Mouse (Mus musculus) liver, embryonic 14.5 days (tissue): Measurements from ENCODE around the gene Smad3. TPM values are rescaled to one million over a fixed set of nuclear protein-coding genes. Genes with fewer than 3 reads are reported as not detected.

Experiments used
- ATAC-seq: fragments of 200-750 bp; cut with Nextera tagmentation; 2 replicates; pipeline ENCODE4 v1.8.0; 2017; ENCODE audit warnings: moderate number of reproducible peaks, mild to moderate bottlenecking, moderate library complexity; ENCODE audit not compliant: insufficient read depth
- DNase-seq, 3 experiments: peaks; one replicate each; pipeline ENCODE4 v3.0.0-alpha.2; 2012 to 2013; ENCODE audit warnings: low read depth in 3 of 3, low spot score in 3 of 3
- H3K27ac ChIP-seq: fragments of 300-500 bp; sonication (generic); 2 replicates; pipeline ENCODE4 v1.5.1; 2014; ENCODE audit warnings: moderate library complexity, mild to moderate bottlenecking, control low read depth, inconsistent platforms
- H3K27me3 ChIP-seq: fragments of 300-500 bp; sonication (generic); 2 replicates; pipeline ENCODE4 v1.6.1; 2014; ENCODE audit warnings: mild to moderate bottlenecking, low read length, moderate library complexity; ENCODE audit not compliant: control insufficient read depth, insufficient read depth
- H3K36me3 ChIP-seq: fragments of 300-500 bp; sonication (generic); replicated peaks from 2 replicates; pipeline ENCODE4 v1.6.1; 2014; ENCODE audit warnings: low read depth; ENCODE audit not compliant: control insufficient read depth, insufficient read depth
- H3K4me1 ChIP-seq, 2 experiments: fragments of 200-500 bp in 1 of 2; fragments of 300-500 bp in 1 of 2; sonication (generic) in 1 of 2; replicated peaks; 2 replicates each; pipeline ENCODE4 v1.6.1; 2012 to 2014; ENCODE audit warnings: antibody characterized with exemption in 1 of 2, inconsistent platforms in 1 of 2, low read length in 1 of 2; ENCODE audit not compliant: control insufficient read depth in 2 of 2, insufficient read depth in 2 of 2
- H3K4me2 ChIP-seq: fragments of 300-500 bp; sonication (generic); 2 replicates; pipeline ENCODE4 v1.6.1; 2014; ENCODE audit warnings: low read depth, mild to moderate bottlenecking, control low read depth, moderate library complexity
- H3K4me3 ChIP-seq, 2 experiments: fragments of 200-500 bp in 1 of 2; fragments of 300-500 bp in 1 of 2; sonication (generic) in 1 of 2; 2 replicates each; pipeline ENCODE4 v1.5.1; 2012 to 2014; ENCODE audit warnings: low read depth in 2 of 2, low read length in 2 of 2, mild to moderate bottlenecking in 2 of 2, control low read depth in 1 of 2, inconsistent platforms in 1 of 2, moderate library complexity in 1 of 2; ENCODE audit not compliant: insufficient read depth in 1 of 2
- H3K9ac ChIP-seq: fragments of 300-500 bp; sonication (generic); replicated peaks from 2 replicates; pipeline ENCODE4 v1.6.1; 2014; ENCODE audit warnings: mild to moderate bottlenecking, control low read depth, moderate library complexity
- H3K9me3 ChIP-seq: fragments of 300-500 bp; sonication (generic); 2 replicates; pipeline ENCODE4 v1.6.1; 2016; ENCODE audit warnings: low read length, mixed read lengths; ENCODE audit not compliant: control insufficient read depth
- CTCF ChIP-seq: IDR thresholded peaks from 2 replicates; pipeline ENCODE4 v1.5.1; 2016; ENCODE audit warnings: antibody characterized with exemption, low read depth, control low read depth
- EP300 ChIP-seq: IDR thresholded peaks from 2 replicates; pipeline ENCODE4 v1.6.1; 2016; ENCODE audit warnings: antibody characterized with exemption, low read depth
- WGBS: fragments of 180-500 bp; shearing (Covaris S2); extraction: QIAGEN DNeasy Blood & Tissue Kit; methylation state at CpG from one replicate; pipeline ENCODE4 v1.1.7; 2014; ENCODE audit not compliant: insufficient replicate concordance; 5-methylcytosine and 5-hydroxymethylcytosine counted together
- polyA plus RNA-seq, 2 experiments: library from polyadenylated mRNA; depleted of rRNA in 1 of 2; stranded (reverse) in 1 of 2; unstranded in 1 of 2; fragments of >200 nt; fragmentation: Nextera tagmentation in 1 of 2; extraction: Ambion mirVana in 1 of 2; gene quantifications; 2 replicates each; pipeline versions ENCODE4 v1.2.1 to v1.2.3; 2012 to 2014

The Smad3 gene
- polyA plus RNA-seq, 2 experiments: 1.7 to 3.2 TPM

DNA sequence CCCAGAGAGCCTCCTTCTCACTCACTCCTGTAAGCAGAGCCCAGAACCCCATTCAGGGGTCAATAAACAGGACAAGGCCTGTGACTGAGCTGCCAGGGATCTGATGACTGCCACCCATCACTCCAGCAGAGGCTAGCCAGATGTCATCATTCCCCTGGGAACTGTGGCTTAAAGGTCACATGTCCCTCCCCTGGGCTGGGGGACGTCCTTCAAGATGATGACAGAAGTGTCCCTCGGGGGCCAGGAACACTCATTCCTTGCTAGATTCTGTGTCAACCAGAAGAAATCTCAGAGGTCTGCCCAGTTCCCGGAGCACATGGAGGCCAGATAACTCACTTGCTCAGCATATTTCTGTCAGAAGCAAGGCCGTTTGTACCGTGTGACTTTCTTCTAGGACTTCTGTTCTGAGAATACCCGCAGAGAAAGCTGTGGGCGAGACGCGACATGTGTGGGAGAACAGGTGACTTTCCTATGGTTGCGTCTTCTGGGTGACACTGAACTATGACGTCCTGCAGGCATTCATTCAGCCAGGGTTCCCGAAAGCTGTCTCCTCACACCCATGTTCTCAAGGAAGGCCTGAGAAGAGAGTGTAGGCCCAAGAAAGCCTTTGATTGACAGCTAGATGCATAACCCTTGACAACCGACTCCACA is 46.1 kb downstream of the Smad3 start:
- no peak overlapping the region for H3K4me2 ChIP-seq
- WGBS: 70% methylated on average over 13 of the region's 13 CpGs
- H3K4me3 ChIP-seq: no peak overlapping the region
- TF ChIP-seq EP300 (no peak), CTCF (no peak)
- ATAC-seq (no peak), DNase-seq (no peak)
- H3K9ac ChIP-seq: no peak overlapping the region
- H3K36me3 ChIP-seq: no peaks in the 10 kb centered on the region
- peaks cover 4 to 25% of the 10 kb centered on the region in 2 experiments; a peak in 3 of 4 replicates for H3K4me1 ChIP-seq
- no peaks in the 10 kb centered on the region for H3K9me3 ChIP-seq
- no peak overlapping the region for H3K27ac ChIP-seq
- H3K27me3 ChIP-seq: no peaks in the 10 kb centered on the region

DNA sequence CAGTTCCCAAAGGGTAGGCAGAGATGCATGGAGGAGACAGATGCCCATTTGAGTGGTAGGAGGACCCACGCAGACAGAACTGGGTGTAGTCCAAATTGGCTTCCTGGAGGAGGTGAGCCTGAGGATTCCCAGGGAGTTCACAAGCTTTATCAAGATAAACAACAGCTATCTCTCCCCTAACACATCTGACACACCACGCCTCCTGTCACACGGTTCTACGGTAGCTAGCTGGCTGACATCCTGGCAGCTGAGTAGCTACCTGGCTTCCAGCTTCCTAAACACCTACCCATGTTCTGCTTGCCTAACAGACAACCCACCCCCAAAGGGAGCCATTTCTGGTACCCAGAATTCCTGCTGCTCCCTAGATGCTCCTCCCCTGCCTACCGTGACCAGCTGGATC is 47.9 kb downstream of the Smad3 start:
- no peaks in the 10 kb centered on the region for H3K27me3 ChIP-seq
- TF ChIP-seq CTCF (no peak), EP300 (no peak)
- H3K9ac ChIP-seq: no peak overlapping the region
- H3K27ac ChIP-seq: no peak overlapping the region
- no peak for ATAC-seq
- peaks cover 7 to 16% of the 10 kb centered on the region in 2 experiments for H3K4me1 ChIP-seq
- no peaks in the 10 kb centered on the region for H3K36me3 ChIP-seq
- no peak overlapping the region for H3K4me3 ChIP-seq
- H3K9me3 ChIP-seq: no peaks in the 10 kb centered on the region
- no peak overlapping the region for H3K4me2 ChIP-seq
- 87% methylated on average over 5 of the region's 5 CpGs for WGBS
- no peak for DNase-seq

- H3K36me3 ChIP-seq: no peaks in the 10 kb centered on the region
- no peak for ATAC-seq
- H3K9ac ChIP-seq: no peak overlapping the region
- H3K4me1 ChIP-seq: peaks cover 7 to 19% of the 10 kb centered on the region in 2 experiments; a peak in 3 of 4 replicates
- TF ChIP-seq EP300: no peak
- TF ChIP-seq CTCF: peak; percentile 72
- no peak overlapping the region for H3K4me3 ChIP-seq
- DNase-seq: no peak
- no peak overlapping the region for H3K4me2 ChIP-seq
- no peak overlapping the region for H3K27ac ChIP-seq
- no peaks in the 10 kb centered on the region for H3K27me3 ChIP-seq
- no peaks in the 10 kb centered on the region for H3K9me3 ChIP-seq
These were observed 48.5 kb downstream of the Smad3 start for GRCm38 (mm10) chr9:63709266-63709665.

DNA sequence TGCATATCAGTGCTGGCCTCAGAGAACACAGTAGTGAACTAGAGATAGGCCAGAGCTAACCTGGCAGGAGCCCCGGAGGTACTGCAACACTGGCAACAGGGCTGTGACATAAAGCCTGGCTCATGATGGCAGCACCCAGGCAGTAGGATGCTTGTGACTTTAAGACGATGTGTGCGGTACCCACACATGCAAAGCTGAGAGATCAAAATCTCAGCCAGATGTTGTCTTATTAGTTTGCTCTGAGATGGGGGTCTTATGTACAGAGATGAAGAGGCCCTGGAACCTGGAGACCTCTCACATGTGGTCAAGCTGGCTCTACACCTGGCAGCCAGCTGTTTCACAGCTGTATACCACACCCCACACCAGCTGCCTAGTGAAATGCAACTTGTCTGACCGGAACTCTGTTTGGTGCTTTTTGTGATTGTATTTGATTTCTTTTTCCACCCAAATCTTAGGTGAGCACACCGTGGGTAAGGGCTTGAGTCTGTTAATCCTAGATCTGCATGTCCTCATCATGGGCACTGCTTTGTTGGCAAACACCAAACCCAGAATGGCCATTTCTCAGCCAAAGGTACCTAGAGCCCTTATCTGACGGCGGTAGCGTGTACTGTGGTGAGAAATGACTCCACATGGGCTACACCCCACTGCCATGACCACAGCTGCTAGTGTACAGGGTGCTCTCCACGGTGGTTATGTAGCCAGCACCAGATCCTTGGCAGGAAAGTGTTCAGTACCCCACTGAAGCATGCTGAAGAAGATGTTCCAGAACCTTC is 49.8 kb downstream of the Smad3 start:
- no peak for TF ChIP-seq EP300
- no peak overlapping the region for H3K4me3 ChIP-seq
- ATAC-seq (no peak), DNase-seq (no peak)
- H3K27me3 ChIP-seq: no peaks in the 10 kb centered on the region
- no peak overlapping the region for H3K4me2 ChIP-seq
- WGBS: 63% methylated on average over 9 of the region's 9 CpGs
- H3K36me3 ChIP-seq: no peaks in the 10 kb centered on the region
- H3K9me3 ChIP-seq: no peaks in the 10 kb centered on the region
- no peak overlapping the region for H3K9ac ChIP-seq
- H3K4me1 ChIP-seq: peaks cover 7 to 18% of the 10 kb centered on the region in 2 experiments; a peak in 3 of 4 replicates
- H3K27ac ChIP-seq: no peak overlapping the region

GRCm38 (mm10) chr9:63706152-63706733 is 51.6 kb downstream of the Smad3 start:
- no peak overlapping the region for H3K4me3 ChIP-seq
- peaks cover 7 to 21% of the 10 kb centered on the region in 2 experiments; a peak in 3 of 4 replicates for H3K4me1 ChIP-seq
- H3K36me3 ChIP-seq: no peaks in the 10 kb centered on the region
- H3K9ac ChIP-seq: no peak overlapping the region
- DNase-seq (no peak), ATAC-seq (peak; percentile 34; the same call in 1 of the 2 replicates)
- no peak overlapping the region for H3K4me2 ChIP-seq
- no peak for TF ChIP-seq EP300
- no peak overlapping the region for H3K27ac ChIP-seq
- 25% methylated on average over 9 of the region's 9 CpGs for WGBS
- H3K27me3 ChIP-seq: no peaks in the 10 kb centered on the region
- H3K9me3 ChIP-seq: no peaks in the 10 kb centered on the region
